Mouse (Mus musculus): ENCODE measurements around the gene Gpr88.

The Gpr88 gene

GRCm38 (mm10) chr3:116253077-116253531, at the start of gene Gpr88:
Gene Gpr88 (minus strand): TSS chr3:116253503.
- no peak for DNase-seq

DNA sequence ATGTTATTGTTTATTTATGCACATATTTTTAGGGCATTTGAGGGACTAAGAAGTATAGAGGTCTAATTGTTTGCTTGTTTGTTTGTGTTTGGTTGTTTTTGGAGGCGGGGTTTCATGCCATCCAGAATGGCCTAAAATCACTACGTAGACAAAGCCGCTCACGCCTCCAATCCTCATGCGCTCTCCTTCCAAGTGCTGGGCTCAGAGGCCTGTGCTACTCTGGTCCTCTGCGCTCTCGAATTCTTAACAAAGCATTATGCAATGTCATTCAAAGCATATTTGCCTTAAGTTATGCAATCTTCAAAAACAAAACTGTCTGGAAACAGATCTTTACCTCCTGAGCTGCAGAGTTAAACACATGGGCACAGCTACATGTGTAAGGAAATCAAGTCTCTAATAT, 49.3 kb upstream of the Gpr88 start:
- no peak for DNase-seq

- no peak for DNase-seq
These were observed 48.5 kb upstream of the Gpr88 start for GRCm38 (mm10) chr3:116301754-116302153.

DNA sequence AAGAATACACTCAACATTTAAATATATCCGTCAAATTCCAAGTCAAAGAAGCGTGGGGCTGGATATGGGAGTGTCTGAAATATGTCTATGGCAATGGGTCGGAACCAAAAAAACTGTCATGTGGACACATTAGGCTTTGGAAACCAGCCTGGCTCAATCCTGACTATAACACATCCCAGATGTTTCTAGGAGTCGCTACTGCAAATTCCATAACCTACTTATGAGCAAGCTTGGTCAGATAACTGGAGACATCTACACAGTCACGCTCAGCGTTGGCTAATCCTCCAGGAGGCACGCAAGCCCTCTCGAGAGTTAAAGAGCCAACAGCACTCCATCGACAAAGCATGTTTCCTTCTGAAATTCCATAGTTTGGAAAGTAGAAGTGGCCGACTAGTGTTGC, 45.4 kb upstream of the Gpr88 start:
- no peak for DNase-seq

DNA sequence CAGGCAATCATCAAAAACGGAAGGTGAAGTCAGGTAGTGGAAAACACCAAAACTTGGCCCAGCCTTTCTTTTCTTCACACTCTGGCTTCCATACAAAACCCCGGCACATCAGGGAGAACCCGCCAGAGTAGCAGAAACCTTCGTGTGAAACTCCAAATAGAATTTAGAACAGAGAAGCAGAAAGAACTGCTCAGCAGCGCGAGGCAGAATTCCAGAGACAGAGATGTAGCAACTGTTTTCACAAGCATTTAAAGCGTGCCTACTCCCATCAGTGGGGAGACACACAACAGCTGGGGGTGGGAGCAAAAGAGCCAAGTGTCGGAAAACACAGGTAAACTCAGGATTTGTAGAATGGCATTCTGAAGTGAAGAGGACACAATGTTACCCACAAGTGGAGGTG, 44.7 kb upstream of the Gpr88 start:
- DNase-seq, result no peak

DNA sequence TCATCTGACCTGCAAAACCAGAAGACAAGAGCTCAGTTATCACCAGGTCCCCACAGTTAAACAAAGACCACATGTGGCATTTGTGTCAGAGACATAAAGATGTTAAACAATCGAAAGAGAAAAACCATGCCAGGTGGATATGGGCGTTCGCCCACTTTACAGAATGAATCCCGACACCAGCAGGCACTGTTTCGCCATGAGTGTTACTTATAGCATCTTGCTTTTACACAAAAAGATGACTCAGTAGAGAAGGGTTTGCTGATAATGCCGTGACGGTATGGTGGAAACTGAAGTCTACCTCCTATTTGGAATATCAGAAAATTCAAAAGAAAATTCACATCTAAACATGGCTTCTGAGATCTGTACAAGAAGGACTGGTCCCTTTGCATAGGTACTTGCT, 43.9 kb upstream of the Gpr88 start:
- DNase-seq, result no peak

DNA sequence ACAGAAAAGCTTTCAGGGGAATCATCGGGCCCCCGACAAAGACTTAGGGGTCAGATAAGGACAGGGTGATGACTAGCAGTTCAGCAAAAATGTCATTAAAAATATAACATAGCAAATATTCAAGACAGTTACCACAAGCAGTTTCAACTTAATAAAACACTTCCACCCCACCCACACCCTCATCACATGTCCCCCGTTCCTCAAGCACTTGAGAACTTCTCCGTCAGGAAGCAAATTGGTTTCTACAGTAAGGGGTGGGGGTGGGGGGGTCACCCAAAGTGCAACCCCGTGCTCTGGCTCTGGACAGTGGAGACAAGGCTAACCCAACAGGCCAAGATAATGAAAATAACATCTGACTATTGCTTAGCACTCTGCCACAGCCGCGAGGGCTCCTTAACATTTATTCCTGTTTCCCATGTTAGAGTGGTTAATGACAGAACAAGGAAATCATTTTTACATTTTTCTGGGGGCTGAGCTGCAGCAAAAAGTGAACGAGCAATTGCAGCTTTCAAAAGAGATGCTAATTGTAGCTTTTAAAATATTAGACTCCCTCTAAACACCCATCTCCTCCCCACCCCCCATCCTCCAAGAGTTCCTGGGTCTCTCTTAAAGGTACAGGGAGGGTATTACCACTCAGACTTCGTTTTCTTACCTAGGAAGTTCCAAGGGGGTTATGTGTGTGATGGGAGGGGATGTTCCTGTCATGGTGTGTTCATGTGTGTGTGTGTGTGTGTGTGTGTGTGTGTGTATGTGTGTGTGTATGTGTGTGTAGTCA, 36.9 kb upstream of the Gpr88 start:
- DNase-seq, result no peak

DNA sequence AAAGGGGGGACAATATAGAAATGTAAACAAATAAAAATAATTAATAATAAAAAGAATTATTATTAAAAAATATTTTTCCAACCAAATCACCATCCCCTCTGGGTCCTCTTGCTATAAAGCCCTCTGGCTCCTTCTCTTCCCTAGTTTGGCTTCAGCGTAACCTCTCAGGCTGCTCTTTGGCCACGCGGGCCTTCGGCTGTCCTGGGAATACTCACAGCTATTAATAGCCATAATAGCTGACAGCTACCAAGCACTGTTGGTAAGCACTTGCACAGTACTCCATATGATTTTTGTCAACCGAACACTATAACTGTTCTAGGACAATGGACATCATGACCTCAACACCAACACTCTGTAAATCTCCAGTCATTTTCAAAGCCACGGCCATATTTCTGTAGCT, 35.5 kb upstream of the Gpr88 start:
- no peak for DNase-seq

DNA sequence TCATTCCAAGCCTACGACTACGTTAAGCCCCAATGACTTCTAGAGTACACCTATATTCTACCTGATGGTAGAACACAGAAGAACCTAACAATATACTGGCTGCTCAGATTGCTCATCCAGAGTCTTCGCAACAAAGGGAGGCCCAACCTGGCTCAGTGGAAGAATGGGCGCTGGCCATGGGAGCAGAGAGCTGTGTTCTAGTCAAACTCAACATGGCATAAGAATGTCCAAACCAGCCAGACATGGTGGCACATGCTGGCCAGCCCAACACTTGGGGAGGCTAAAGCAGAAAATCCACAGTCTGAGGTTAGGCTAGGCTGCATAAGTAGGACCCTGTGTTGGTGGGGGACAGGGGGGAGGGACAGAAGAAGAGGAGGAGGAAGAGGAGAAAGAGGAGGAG, 31.4 kb upstream of the Gpr88 start:
- DNase-seq, result no peak

DNA sequence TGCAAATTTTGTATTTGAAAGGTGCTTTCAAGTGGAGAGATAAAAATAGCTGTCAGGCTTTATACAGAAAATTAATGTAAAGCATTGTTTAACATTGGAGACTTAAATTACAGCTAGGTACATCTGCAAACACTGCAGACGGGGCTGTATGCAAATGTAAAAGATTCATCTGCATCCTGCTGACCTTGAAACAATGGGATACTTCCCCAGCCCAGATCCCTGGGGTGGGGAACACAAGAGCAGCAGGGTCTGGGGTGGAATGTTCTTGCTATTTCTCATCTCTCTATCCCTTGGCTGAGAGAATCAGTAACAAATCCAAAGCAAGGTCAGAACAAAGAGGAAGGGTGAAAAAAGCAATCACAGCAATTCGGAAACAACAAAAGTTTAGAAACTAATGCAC, 30.7 kb upstream of the Gpr88 start:
- no peak for DNase-seq

DNA sequence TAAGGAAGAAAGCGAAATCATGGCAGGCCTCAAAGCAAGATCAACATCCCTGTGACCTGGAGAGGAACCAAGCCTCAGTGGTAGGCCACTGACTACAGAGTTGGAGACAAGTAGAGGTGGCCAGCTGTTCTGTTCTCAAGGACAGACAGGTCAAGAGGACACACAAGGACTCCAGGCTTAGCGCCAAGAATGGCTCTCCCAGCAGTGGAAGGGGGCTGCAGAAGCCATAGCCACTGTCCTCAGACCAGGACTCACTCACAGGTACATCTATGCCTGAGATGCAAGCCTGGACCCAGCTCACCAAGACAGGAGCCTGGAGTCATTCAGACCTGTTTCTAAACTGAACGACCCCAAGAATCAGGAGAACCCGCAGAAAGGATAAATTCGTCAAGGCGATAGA, 28.4 kb upstream of the Gpr88 start:
- no peak for DNase-seq

DNA sequence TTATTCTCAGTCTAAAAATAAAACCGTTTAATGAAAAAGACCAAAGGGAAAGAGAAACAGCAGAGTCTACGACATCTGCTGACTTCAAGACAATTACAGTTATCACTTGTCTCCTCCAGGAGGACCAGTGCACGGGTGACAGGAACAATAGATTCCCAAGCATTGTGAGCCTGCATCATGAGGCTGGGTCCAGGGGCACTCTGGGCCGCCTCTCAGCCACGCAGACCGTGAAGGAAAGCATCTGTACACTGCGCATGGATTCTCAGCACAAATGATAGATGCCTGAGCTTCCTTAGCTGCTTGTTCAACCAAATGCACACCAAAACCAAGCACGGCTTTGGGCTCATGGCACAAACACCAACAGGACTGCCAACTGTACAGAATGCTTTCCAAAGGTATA, 23.8 kb upstream of the Gpr88 start:
- no peak for DNase-seq

DNA sequence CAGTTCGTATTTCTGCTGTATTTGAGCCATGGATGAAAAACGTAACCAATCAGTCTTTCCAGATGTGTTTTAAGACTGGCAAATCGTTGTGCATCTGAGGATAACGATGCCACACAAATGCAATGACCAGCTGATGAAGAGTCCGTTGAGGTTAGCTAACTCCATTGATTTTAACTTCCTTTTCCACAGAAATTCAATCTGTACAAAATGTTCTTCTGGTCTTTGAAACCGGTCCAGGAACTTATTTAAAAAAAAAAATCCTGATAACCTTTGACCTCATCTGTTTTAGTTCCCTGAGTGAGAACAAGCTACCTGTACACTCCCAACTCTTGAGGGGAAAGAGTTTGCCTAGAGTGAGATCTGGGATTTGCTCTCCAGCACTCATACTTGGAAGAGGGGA, 18.4 kb upstream of the Gpr88 start:
- DNase-seq, result no peak

- DNase-seq, result no peak
These were observed 13.8 kb upstream of the Gpr88 start for GRCm38 (mm10) chr3:116267036-116267654.

DNA sequence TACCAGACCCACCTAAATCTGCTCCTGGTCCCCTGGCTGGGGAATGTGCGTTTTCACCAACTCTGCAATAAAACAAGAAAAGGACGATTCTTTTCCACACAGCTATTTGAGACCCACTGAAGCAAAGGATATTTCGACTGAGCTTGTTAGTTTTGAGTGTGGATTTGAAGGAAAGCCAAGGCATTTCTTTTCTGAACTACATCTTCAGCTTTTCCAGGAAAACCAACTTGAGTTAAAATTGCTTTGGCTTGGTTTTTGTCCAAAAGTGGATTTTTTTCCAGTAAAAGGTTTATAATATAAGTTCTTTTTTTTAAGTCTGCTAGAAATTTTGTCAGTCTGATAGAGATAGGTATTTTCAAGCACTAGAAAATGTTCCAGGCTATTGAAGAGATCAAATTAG, 13.1 kb upstream of the Gpr88 start:
- DNase-seq, result no peak

- DNase-seq, result no peak
These were observed 10.7 kb upstream of the Gpr88 start for GRCm38 (mm10) chr3:116263977-116264376.

- DNase-seq, result no peak
These were observed 9.8 kb upstream of the Gpr88 start for GRCm38 (mm10) chr3:116263061-116263460.

DNA sequence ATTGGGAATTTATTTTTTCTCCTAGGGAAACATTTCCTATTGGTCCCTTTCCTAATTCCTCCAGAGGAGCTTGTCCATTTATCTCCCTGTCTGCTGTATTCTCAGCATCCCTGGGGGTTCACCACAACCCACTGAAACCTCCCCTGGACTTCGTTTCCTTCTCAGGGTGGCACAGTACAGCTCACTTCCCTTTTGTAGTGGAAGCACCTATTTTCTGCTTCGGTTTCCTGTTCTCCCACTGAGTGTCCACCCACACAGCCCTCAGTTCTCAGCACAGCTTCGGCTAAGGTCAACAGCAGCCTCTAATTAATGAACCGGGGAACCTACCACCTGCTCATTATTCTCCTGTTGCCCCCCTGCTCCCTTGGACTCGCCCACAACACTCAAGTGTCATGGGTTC, 2.8 kb upstream of the Gpr88 start:
- no peak for DNase-seq

DNA sequence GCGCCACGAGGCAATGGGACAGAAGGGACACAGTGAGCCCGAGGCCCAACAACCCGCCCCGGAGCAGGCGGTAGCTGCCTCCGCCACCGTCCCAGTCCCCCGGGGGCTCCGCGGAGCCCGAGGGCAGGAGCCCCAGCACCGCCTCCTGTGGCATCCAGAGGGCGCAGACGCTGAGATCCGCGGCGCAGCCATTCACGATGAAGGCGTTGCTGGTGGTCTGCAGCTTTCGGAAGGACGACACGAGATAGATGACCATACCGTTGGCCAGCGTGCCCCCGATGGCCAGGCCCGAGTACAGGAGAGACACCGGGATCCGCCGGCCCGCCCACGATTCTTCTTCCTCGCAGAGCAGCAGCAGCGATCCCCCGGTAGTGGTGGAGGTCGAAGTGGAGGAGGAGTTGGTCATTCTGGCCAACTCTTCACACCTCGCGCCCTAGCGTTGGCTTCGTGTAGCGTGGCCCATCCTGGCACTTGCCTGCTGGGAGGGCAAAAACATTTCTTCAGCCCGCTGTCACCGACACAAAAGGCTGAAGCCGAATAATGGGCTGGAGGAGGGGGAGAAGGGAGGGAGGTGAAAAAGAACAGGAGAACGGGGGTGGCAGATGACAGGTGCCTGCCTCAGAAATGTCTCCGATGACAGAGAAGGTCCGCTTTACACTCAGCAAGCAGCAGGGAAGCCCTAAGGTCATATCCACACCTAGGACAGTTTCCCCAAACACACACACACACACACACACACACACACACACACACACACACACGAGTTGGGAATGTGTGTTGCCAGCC, 855 bp downstream of the Gpr88 start:
- no peak for DNase-seq

DNA sequence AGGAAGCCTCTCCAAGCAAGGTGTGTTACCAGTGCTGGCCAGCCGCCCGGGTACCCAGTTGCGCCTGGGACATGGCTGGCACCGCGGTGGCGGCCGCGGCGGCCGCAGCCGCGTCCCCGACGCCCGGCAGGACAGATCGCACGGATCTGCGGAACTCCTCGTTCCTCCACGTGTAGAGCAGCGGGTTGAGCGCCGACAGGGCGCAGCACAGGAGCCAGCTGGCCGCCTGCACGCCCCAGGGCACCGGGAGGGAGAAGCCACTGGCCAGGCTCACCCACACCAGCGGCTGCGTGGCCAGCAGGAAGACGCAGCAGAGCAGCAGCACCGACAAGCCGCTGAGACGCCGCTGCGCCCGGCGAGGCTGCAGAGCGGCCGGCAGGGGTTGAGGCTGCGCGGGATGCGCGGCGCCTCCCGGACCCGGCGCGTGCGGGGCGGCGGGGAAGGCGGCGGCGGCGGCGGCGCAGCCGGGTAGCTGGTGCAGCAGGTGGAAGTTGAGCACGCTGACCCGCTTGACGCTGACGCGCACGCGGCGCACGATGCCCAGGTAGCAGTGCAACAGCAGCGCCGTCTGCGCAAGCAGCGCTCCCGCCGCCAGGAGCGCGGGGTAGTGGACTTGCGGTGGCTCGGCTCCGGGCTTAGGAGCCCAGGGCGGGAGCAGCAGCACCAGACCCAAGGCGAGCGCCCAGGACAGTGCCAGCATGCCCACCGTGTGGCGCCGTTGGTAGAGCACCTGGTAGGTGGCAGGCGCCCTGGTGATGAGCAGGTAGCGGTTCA, 1.6 kb downstream of the Gpr88 start:
- peak in 1 of 2 experiments; percentile 6 for DNase-seq

DNA sequence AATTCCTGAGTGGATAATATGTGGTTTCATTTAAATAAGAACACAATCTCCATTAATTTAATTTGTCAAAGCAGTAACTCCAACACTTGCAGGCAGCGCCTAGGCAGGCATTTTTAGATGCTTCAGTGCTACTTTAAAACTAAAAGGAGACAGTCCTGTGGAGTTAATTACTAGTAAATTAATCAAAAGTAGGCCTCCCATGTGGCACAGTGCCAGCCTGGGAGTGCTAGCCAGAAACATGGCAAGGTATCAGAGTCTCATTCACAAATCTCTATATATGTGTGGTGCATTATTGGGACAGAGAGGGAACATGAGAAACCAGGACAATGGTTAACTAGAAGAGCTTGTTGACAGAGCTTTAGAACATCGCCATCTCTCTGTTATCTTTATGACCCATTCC, 4.3 kb downstream of the Gpr88 start:
- DNase-seq, result no peak

DNA sequence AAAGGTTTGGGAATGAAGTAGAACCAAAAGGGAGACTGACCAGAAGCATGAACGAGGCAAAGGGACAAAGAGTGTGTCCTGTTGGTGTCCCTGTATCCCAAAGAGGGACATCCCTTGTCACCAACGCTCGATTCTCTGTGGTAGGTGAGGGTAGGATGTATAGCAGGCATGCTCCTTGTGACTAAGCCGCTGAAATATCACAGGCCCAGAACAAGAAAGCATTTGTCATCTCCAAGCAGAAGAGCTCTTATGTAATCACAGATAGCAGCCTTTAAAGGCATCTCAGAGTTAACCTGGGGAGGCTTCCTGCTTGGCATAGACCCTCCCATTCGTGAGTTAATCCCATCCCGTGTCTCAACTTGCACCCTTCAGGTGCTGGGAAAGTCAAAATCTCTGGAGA, 8.8 kb downstream of the Gpr88 start:
- DNase-seq, result no peak

GRCm38 (mm10) chr3:116242685-116243084, 10.6 kb downstream of the Gpr88 start:
- DNase-seq, result no peak
